Mouse (Mus musculus) liver, embryonic 14.5 days (tissue): ENCODE measurements around the gene Msh5.

ENCODE experiments used
- CTCF ChIP-seq: IDR thresholded peaks from 2 replicates; pipeline ENCODE4 v1.5.1; 2016; ENCODE audit warnings: antibody characterized with exemption, low read depth, control low read depth
- EP300 ChIP-seq: IDR thresholded peaks from 2 replicates; pipeline ENCODE4 v1.6.1; 2016; ENCODE audit warnings: antibody characterized with exemption, low read depth

GRCm38 (mm10) chr17:35058911-35059892 is 12.7 kb upstream of the Msh5 start, which contains the start of gene Ddah2:
- TF ChIP-seq CTCF (peak; percentile 93), EP300 (0 out of 2 replicates have a peak, but pooled peaks have one; percentile 6)
